In genomic region chr10:79959847-79960601, GRCm38 (mm10) we compare ENCODE assay signal across 8 mouse cellular contexts. TPM values are rescaled to one million over a fixed set of nuclear protein-coding genes. Genes with fewer than 3 reads are reported as not detected.
DNase-seq lines count a peak whose midpoint lies in the region; ATAC-seq lines count a peak whose summit lies in the region.

Gene Wdr18, plus strand, starts transcription at chr10:79960152.

- peaks cover 16% of the 10 kb centered on the region for H3K36me3 ChIP-seq in hindbrain, embryonic 15.5 days

- H3K27ac ChIP-seq in hindbrain, embryonic 15.5 days (replicated peaks) = peak within 1 kb of the TSS; percentile 75

- peak; percentile 100 for DNase-seq in T-cell, adult 2 months (ENCODE audit: low spot score)
- DNase-seq in cerebellum, postnatal 36 days = peak; percentile 99 to 100
- DNase-seq in frontal cortex, postnatal 36 days (ENCODE audit: low spot score in 2 of 2) = peak; percentile 100
- DNase-seq in left cerebral cortex, adult 11 months (ENCODE audit: low spot score) = peak; percentile 99
- DNase-seq in lung, postnatal 4 days = peak; percentile 99 to 100
- peak; percentile 100 for DNase-seq in retina, postnatal 7 days (ENCODE audit: low read depth, low spot score)
- DNase-seq in urinary bladder, adult 2 months (ENCODE audit: low spot score) = peak; percentile 91

- WGBS in hindbrain, embryonic 15.5 days = under 1% methylated on average over 61 of the region's 61 CpGs

- peak within 1 kb of the TSS; percentile 91 for H3K4me3 ChIP-seq in hindbrain, embryonic 15.5 days

- H3K4me2 ChIP-seq in hindbrain, embryonic 15.5 days = peak within 1 kb of the TSS; percentile 84

- H3K4me1 ChIP-seq in hindbrain, embryonic 15.5 days (replicated peaks) = peaks cover 12% of the 10 kb centered on the region

- H3K9ac ChIP-seq in hindbrain, embryonic 15.5 days = peak within 1 kb of the TSS; percentile 83

- ATAC-seq in hindbrain, embryonic 15.5 days (ENCODE audit: low FRiP score, low read depth) = peak; percentile 96

- 0 out of 2 replicates have a peak, but pooled peaks cover 2% of the 10 kb centered on the region for H3K27me3 ChIP-seq in hindbrain, embryonic 15.5 days

- H3K9me3 ChIP-seq in hindbrain, embryonic 15.5 days = no peaks in the 10 kb centered on the region

RNA-seq across cellular contexts. Expression of gene Wdr18, which starts in this region (rescaled TPM):
- 93.6 and 94.7 TPM in 2 replicates for polyA plus RNA-seq in hindbrain, embryonic 15.5 days (2015; fragmentation: Nextera tagmentation; extraction: Ambion mirVana)
- polyA plus RNA-seq in urinary bladder, adult 2 months (2012; rRNA removed) = 23.5 and 25.0 TPM in 2 replicates

Comparison
In these comparisons a context has a peak if more than half of its experiments do, and no peak if none do; other contexts are left out.
1. Peak in every context shown above with its lines: DNase-seq, ATAC-seq, H3K4me3 ChIP-seq and H3K27ac ChIP-seq.